Mouse (Mus musculus): Measurements from ENCODE around the gene Josd2.

Gene Josd2

DNA sequence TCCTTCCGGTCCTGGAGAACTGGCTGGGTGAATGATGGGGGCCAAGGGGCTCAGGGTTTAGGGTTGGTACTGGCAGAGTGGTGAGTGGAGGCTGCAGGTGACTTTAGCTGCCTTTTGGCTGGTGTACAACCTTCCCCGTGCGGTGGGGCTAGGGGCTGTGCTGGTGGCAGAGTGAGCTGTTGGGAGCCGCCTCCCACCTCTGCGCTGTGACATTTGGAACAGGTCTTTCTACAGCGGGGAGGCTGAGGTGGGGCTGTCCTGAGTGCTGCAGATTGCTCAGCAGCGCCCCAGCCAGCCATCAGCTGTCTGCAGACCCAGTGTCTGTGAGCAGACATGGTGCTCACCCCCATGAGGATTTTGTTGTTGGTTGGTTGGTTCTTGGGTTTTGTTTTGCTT lies 22.3 kb upstream of the Josd2 start:
- no peak for ATAC-seq (ENCODE audit: insufficient number of reproducible peaks, low FRiP score, low TSS enrichment)

DNA sequence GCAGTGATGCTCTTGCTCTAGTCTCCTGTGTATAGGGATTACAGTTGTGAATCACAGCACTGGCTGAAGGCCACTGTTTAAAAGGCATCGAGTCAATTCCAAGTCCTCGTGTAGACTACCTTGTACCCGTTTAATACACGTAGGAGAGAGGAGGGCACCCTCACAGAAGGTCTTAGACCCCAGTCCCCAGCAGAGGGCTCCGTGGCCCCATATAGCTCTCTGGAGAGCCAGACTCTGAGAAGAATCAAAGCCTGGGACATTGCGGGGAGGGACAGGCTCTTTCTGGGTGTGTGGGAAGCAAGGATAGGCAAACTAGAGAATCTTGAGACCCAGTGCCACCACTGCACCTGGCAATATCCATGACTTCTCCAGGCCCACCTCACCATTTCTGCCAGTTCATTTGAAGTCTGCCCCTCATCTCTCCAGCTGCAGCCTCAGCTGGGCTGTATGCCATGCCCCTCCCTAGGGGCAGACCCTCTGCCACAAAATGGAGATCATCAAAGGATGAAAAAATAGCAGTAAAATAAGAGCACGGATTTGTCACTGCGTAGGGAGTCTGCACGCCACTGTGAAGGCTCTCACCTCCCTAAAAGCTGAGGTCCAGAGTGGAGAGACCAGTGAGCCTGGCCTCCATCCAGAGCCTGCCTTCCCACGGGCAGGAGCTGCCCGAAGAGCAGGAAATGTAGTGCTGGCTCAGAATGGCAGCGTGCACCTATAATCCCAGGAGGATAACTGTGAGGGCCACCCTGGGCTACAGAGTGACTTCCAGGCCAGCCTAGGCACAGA lies 21.5 kb upstream of the Josd2 start:
- ATAC-seq (ENCODE audit: insufficient number of reproducible peaks, low FRiP score, low TSS enrichment), result no peak

DNA sequence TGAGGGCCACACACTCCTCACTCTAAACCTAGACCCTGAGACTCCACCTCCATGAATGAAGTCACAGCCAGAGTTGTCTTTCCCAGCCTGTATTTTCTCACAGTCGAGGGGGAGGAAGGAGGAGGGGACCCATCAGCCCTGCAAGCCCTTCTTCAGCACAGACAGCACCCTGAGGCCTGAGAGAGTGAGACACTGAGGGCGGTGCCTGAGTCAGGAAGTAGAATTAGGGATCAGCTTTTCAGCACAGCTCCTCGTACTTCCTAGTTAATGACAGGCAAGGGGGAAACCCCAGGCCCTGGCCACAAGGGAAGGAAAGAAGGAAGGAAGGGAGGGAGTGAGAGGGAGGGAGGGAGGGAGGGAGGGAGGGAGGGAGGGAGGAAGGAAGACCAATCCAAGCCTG lies 14.5 kb upstream of the Josd2 start:
- no peak for ATAC-seq (ENCODE audit: insufficient number of reproducible peaks, low FRiP score, low TSS enrichment)

DNA sequence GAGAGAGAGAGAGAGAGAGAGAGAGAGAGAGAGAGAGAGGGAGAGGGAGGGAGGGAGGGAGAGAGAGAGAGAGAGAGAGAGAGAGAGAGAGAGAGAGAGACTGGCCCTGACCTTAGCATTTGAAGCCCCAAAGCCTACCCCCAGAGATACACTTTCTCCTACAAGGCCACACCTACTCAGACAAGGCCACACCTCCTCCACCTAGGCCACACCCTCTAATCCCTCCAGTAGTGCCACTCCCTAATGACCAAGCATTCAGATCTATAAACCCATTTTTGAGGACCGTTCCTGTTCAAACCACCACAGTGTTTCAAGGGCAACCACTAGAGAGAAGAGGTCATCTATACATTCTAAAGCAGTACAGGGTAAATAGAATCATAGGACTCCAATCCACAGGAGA lies 11.5 kb upstream of the Josd2 start:
- no peak for ATAC-seq (ENCODE audit: insufficient number of reproducible peaks, low FRiP score, low TSS enrichment)

DNA sequence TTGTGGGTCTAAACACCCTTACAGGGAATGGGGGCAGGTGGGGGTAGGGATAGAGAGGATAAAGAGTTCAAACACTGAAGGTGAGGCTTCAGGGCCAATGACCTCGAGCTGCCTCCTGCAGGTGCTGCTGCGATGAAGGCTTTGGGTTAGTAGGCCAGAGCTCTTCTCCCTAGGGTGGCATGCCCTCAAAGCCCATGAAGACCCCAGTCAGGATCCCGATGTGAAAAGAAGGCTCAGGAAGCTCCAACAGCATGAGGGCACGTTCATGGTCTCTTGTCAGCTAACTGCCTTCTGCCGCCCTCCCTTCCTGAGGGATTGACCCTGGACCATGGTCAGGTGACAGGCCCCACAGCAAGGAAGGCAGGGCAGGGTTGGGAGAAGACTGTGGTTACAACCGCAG lies 7.7 kb upstream of the Josd2 start:
- no peak for ATAC-seq (ENCODE audit: insufficient number of reproducible peaks, low FRiP score, low TSS enrichment)

DNA sequence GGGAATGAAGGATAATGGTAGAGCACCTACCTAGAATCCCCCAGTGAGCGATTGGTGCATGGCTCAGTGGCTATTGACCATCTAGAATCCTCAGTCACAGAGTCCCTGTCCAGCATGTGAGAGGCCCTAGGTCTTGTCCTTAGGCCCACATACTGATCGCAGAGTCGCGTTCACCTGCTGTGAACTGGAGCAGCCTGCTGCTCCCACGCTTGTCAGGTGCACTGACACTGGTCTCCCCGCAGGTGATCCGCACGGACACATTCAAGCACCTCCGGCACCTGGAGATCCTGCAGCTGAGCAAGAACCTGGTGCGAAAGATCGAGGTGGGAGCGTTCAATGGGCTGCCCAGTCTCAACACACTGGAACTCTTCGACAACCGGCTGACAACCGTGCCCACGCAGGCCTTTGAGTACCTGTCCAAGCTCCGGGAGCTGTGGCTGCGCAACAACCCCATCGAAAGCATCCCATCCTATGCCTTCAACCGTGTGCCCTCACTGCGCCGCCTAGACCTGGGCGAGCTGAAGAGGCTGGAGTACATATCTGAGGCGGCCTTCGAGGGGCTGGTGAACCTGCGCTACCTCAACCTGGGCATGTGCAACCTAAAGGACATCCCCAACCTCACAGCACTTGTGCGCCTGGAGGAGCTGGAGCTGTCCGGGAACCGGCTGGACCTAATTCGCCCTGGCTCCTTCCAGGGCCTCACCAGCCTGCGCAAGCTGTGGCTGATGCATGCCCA lies 6.8 kb upstream of the Josd2 start:
- ATAC-seq (ENCODE audit: insufficient number of reproducible peaks, low FRiP score, low TSS enrichment), result no peak

DNA sequence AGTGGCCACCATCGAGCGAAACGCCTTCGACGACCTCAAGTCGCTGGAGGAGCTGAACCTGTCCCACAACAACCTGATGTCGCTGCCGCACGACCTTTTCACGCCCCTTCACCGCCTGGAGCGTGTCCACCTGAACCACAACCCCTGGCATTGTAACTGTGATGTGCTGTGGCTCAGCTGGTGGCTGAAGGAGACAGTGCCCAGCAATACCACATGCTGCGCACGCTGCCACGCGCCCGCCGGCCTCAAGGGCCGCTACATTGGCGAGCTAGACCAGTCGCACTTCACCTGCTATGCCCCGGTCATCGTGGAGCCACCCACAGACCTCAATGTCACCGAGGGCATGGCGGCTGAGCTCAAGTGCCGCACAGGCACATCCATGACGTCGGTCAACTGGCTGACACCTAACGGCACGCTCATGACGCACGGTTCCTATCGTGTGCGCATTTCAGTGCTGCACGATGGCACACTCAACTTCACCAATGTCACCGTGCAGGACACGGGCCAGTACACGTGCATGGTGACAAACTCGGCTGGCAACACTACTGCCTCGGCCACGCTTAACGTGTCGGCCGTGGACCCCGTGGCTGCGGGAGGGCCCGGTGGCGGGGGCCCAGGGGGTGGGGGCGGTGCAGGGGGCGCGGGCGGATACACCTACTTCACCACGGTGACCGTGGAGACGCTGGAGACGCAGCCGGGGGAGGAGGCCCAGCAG lies 6.1 kb upstream of the Josd2 start:
- no peak for ATAC-seq (ENCODE audit: insufficient number of reproducible peaks, low FRiP score, low TSS enrichment)

DNA sequence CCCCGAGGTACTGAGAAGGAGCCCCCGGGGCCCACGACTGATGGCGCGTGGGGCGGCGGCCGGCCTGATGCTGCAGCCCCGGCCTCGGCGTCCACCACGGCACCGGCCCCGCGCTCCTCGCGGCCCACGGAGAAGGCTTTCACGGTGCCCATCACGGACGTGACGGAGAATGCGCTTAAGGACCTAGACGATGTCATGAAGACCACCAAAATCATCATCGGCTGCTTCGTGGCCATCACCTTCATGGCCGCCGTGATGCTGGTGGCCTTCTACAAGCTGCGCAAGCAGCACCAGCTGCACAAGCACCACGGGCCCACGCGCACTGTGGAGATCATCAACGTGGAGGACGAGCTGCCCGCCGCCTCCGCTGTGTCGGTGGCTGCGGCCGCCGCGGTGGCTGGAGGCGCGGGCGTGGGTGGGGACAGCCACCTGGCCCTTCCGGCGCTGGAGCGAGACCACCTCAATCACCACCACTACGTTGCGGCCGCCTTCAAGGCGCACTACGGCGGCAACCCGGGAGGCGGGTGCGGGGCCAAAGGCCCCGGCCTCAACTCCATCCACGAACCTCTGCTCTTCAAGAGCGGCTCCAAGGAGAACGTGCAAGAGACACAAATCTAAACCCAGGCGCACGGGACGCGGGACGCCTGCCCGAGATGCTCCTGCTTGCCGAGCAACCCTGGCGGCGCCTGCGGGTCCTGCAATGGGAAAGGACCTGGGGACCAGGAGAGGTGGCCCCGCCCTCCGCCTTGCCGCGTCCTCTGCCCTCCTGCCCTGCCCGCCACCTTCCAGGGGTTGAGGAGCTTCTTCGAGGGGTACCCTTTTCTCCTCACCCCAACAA lies 5.3 kb upstream of the Josd2 start:
- no peak for ATAC-seq (ENCODE audit: insufficient number of reproducible peaks, low FRiP score, low TSS enrichment)

DNA sequence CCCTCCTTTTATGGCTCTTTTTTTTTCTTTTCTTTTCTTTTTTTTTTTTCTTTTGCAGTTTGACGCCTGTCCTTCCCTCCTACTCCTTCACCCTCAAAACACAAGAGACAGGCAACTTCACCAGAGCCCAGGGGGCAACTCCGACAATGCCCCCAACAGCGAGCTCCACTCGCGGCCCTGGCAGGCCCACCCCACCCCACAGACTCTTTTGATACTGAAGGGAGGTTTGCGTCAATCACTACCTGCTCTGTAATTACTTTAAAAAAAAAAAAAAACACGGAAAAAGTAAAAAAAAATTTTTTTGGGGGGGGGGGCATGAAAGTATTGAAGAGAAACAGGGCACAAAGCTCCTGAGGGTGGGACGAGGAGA lies 4.7 kb upstream of the Josd2 start:
- no peak for ATAC-seq (ENCODE audit: insufficient number of reproducible peaks, low FRiP score, low TSS enrichment)

DNA sequence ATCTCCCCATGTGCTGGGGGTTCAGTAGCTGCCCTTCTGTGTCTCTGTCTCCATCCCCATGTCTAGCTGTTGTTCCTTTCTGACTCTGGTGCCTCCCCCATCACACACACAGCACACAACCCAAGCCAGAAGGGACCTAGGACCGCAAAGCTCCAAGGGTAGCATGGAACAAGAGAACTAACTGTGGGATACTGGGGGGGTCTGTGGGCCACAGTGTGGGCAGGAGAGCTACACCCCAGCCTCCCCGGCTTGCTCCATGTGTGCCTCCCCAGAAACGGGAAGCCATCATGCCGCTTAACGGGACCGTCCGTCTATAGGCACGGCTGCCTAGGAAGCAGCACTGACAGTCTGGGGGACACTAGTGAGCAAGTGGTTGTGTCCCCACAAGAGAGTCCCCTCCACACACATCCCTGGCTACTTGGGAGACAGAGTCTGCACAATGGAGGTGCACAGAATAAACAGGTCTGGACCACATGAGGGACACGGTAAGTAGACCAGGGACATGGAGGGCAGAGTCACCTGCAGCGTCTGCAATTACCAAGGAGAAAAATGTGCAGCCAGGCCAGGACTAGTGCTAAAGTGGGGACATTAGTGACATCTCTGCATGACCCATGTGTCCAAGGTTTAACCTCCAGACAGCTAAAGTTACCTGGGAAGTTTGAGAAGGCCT lies 4.1 kb upstream of the Josd2 start:
- ATAC-seq (ENCODE audit: insufficient number of reproducible peaks, low FRiP score, low TSS enrichment), result no peak

DNA sequence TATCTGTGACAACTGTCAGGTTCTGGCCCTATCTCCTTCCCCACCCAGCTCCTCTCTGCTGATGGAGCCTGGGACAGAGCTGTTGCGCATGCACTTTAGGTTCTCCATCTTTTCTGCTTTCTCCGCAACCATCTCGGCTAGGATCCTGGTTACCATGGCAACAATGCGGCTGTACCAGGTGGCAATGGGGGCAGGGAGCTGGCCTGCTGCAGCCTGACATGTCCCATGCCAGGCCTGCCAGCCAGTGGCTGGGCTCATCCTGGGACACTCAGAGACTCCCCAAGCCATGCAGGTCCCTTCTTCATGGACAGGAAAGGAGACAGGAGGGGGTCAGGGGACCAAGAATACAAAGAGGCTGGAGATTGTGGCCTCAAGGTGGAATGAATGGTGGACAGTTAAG lies 3.3 kb upstream of the Josd2 start:
- ATAC-seq (ENCODE audit: insufficient number of reproducible peaks, low FRiP score, low TSS enrichment), result peak; percentile 47; the same call in 1 of the 2 replicates

DNA sequence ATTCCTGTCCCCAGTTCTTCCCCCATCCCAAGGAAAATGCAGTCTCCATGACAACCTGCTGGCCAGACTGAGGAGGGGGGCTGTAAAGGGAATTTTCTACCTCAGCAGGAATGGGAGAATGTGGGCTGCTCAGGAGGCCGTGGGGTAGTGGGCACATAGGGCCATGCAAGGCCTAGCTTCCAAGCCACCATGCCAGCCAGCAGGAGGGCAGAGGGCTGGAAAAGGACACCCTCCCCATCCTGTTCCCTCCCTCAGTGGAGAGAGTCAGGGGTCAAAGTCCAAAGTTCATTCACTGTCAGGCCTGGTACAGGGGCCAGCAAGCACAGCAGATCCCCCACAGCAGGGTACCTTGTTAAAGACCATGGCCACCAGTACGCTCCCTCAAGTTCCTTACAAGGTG lies 2.7 kb upstream of the Josd2 start, which contains the start of gene Aspdh:
Gene Aspdh (plus strand): TSS at position 281 of the 400 bp plus-strand sequence.
- no peak for ATAC-seq (ENCODE audit: insufficient number of reproducible peaks, low FRiP score, low TSS enrichment)

DNA sequence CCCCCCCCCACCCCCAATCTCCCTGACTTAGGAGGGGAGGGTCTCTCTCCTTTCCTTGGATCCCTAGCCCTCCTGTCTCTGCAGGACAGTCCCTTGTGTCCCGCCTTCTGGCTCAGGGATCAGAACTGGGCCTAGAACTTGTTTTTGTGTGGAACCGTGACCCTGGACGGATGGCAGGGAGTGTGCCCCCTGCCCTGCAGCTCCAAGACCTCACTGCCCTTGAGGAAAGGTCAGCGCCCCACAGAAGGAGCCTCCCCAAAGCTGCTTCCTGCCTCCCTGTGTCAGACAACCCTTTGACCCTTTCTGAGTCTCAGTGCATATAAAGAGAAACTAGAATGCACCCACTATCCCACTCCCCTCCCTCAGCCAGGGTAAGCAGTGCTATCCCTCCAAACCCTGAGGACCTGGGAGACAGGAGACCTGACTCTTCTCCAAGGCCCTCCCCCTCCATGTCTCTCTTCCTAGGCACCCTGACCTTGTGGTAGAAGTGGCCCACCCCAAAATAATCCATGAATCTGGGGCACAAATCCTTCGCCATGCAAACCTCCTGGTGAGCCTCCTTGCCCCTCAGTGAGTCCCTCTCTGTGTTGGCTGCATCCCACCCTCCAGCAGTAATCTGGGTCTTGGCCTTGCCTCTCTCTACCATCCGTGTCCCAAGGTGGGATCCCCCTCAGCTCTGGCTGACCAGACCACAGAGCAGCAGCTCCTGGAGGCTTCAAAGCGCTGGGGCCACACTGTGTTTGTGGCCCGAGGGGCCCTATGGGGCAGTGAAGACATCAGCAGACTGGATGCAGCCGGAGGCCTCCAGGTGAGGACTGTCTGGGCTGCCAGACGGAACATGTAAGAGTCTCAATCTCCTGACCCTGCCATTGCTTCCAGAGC lies 1.5 kb upstream of the Josd2 start:
- ATAC-seq (ENCODE audit: insufficient number of reproducible peaks, low FRiP score, low TSS enrichment), result no peak

DNA sequence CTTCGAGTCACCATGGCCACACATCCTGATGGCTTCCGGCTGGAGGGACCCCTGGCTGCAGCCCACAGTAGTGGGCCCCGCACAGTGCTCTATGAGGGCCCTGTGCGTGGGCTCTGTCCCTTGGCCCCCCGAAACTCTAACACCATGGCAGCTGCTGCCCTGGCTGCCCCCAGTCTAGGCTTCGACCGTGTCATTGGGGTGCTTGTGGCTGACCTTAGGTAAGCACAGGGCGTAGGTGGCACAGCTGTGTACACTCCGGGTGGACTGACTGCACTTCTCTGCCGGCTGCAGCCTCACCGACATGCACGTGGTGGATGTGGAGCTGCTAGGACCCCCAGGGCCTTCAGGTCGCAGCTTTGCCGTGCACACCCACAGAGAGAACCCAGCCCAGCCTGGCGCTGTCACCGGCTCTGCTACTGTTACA lies 880 bp upstream of the Josd2 start:
- no peak for ATAC-seq (ENCODE audit: insufficient number of reproducible peaks, low FRiP score, low TSS enrichment)

DNA sequence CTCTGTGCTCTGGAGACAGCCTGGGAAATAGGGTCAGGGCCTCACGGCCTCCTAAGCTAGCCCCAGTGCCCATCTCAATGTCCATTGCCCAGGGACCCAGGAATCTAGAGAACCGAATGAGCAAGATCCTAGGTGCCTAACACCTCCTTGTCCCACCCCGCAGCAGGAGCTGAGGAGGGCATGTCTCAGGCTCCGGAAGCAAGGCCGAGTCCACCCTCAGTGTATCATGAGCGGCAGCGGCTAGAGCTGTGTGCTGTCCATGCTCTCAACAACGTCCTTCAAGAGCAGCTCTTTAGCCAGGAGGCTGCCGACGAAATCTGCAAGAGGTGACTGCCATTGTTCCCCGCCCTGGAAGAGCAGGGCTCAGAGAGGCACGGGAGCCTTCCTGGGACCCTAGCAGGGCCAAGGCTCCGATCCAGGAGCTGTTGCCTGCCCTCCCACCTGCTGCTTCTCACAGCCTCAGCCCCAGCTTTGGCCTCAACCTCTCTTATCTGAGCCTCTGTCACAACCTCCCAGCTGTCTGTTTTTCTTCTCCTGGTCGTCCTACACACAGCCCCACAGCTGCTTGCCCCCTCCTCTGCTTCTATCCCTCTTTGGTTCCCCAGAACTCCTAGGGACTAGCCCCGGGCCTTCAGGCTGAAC lies 985 bp downstream of the Josd2 start:
- ATAC-seq (ENCODE audit: insufficient number of reproducible peaks, low FRiP score, low TSS enrichment), result no peak

DNA sequence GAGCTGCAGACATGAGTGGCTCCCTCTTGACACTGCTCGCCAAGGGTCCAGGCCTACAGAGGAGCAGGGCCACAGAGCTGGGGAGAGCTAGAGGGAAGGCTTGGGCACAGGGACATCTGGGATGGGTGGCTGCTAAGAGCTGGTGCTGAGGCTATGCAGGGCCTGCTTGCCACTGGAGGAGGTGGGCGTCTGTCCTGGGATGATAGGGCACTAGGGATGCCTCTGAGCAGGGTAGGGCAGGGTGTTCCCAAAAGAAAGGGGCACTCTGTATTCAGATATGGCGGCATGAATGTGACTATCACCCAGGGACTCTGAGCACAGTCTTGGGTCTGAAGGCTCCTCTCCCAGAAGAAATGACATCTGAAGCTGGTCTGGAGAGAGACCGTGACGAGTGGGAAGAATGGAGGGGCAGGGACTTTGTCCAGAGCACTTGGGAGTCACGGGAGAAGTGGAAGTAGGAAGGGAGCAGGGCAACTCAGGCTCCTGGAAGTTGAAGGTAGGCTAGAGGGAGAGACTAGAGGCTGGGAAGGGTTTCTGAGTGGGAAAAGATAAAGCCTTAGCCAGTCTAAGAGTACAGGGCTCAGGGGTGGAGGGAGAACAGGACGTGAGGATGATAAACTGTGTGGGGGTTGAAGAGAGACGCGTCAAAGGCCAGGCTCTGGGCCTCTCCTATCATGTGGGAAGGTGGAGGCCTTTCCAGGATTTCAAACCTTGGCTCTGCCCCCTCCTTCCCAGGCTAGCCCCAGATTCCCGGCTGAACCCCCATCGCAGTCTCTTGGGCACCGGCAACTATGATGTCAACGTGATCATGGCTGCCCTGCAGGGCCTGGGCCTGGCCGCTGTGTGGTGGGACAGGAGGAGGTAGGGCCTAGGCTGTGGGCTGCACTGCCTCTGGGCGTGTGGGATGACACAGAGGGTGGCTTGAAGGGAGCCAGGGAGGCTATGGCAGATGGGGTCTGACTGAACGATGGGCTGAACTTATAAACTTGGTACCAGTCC lies 2.2 kb downstream of the Josd2 start:
- ATAC-seq (ENCODE audit: insufficient number of reproducible peaks, low FRiP score, low TSS enrichment), result no peak
